Mouse (Mus musculus): ENCODE measurements at regions not wholly inside any gene's neighbourhood (a gene's known extent, or its start where the extent isn't known, plus 50 kb on each side); places are given as distances from the start of the nearest gene placed in this dataset.

DNA sequence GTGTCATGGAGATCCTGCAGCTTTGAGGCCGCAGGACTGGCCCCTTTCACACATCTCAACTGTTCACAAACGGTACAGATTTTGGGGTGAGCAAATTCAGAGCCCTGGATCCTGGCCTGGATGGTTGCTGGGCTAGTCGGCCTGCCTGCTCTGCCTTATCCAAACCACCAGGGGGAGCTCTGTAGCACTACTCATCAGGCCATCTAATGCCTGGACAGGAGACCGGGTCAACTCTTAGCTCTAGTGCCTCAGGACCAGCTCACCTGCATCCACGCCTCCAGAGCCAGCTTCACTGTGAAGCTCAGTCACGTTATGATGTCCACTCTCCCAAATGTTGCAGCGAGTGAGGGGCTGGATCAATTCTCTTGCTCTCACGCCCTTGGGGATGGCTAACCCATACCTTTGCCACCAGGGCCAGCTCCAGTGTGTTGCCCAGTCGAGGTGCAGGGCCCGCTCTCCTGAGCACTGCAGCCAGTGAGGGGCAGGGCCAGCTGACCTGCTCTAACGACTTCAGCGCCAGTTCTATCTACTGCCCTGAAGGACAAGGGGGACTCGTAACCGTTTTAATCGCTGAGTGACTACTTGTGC is 206.8 kb downstream of the Etnk1 start:
- TF ChIP-seq CTCF (IDR thresholded peaks at IDR 0.05) (peak; percentile 81), POLR2A (IDR thresholded peaks at IDR 0.05; ENCODE audit: insufficient read depth, low read depth, low read length) (no peak)
